Mouse (Mus musculus) kidney, postnatal 0 days (tissue): Measurements from ENCODE around the gene Fam204a. TPM values are rescaled to one million over a fixed set of nuclear protein-coding genes. Genes with fewer than 3 reads are reported as not detected.

Source experiments
- ATAC-seq: fragments of 200-750 bp; cut with Nextera tagmentation; replicated peaks from 2 replicates; pipeline ENCODE4 v1.8.0; 2017; ENCODE audit warnings: low read depth, moderate number of reproducible peaks, moderate TSS enrichment, moderate library complexity; ENCODE audit not compliant: low FRiP score
- DNase-seq: peaks from one replicate; pipeline ENCODE4 v3.0.0-alpha.2; 2016; ENCODE audit warnings: low spot score
- H3K27ac ChIP-seq: fragments of 300-500 bp; sonication (generic); 2 replicates; pipeline ENCODE4 v1.5.1; 2014; ENCODE audit warnings: mild to moderate bottlenecking
- H3K27me3 ChIP-seq: fragments of 300-500 bp; sonication (generic); 2 replicates; pipeline ENCODE4 v1.6.1; 2014; ENCODE audit warnings: low read length, mixed read lengths; ENCODE audit not compliant: insufficient read depth
- H3K36me3 ChIP-seq: fragments of 300-500 bp; sonication (generic); 2 replicates; pipeline ENCODE4 v1.6.1; 2014; ENCODE audit warnings: low read length, mixed read lengths; ENCODE audit not compliant: insufficient read depth
- H3K4me1 ChIP-seq: fragments of 300-500 bp; sonication (generic); replicated peaks from 2 replicates; pipeline ENCODE4 v1.6.1; 2014; ENCODE audit warnings: antibody characterized with exemption, low read length, mixed read lengths; ENCODE audit not compliant: insufficient read depth
- H3K4me2 ChIP-seq: fragments of 300-500 bp; sonication (generic); 2 replicates; pipeline ENCODE4 v1.6.1; 2014; ENCODE audit warnings: mild to moderate bottlenecking, low read length, moderate library complexity, mixed read lengths
- H3K4me3 ChIP-seq: fragments of 300-500 bp; sonication (generic); replicated peaks from 2 replicates; pipeline ENCODE4 v1.5.1; 2014; ENCODE audit warnings: low read depth, low read length
- H3K9ac ChIP-seq: fragments of 300-500 bp; sonication (generic); 2 replicates; pipeline ENCODE4 v1.6.1; 2014; ENCODE audit warnings: low read depth, low read length
- H3K9me3 ChIP-seq: fragments of 300-500 bp; sonication (generic); replicated peaks from 2 replicates; pipeline ENCODE4 v1.6.1; 2016; ENCODE audit warnings: low read length, inconsistent platforms, mixed read lengths
- CTCF ChIP-seq: IDR thresholded peaks from 2 replicates; pipeline ENCODE4 v1.5.1; 2016; ENCODE audit warnings: antibody characterized with exemption, low read depth, mild to moderate bottlenecking, moderate library complexity
- WGBS: fragments of 180-500 bp; shearing (Covaris S2); extraction: QIAGEN DNeasy Blood & Tissue Kit; methylation state at CpG from one replicate; pipeline ENCODE4 v1.1.7; 2014; 5-methylcytosine and 5-hydroxymethylcytosine counted together
- polyA plus RNA-seq: library from polyadenylated mRNA; unstranded; fragments of >200 nt; fragmentation: Nextera tagmentation; extraction: Ambion mirVana; gene quantifications from 2 replicates; pipeline ENCODE4 v1.2.1, GENCODE M21; 2015

Fam204a gene
- polyA plus RNA-seq, 1 experiment from 2014 or later: 71.7 TPM

- Histone ChIP-seq H3K4me1 (no peaks in the 10 kb centered on the region), H3K9ac (no peak overlapping the region), H3K4me2 (no peak overlapping the region), H3K27me3 (no peaks in the 10 kb centered on the region), H3K36me3 (no peaks in the 10 kb centered on the region), H3K4me3 (no peak overlapping the region), H3K9me3 (no peaks in the 10 kb centered on the region), H3K27ac (no peak overlapping the region)
- no peak for DNase-seq
- no peak for ATAC-seq
- no peak for TF ChIP-seq CTCF
- WGBS: 67% methylated on average over 7 of the region's 7 CpGs
These were observed 16.1 kb upstream of the Fam204a start for GRCm38 (mm10) chr19:60242620-60243019.

GRCm38 (mm10) chr19:60241916-60242602 lies 15.6 kb upstream of the Fam204a start:
- H3K27ac ChIP-seq: no peak overlapping the region
- no peaks in the 10 kb centered on the region for H3K27me3 ChIP-seq
- no peak overlapping the region for H3K9ac ChIP-seq
- no peaks in the 10 kb centered on the region for H3K36me3 ChIP-seq
- no peak for DNase-seq
- no peak for TF ChIP-seq CTCF
- H3K4me1 ChIP-seq: no peaks in the 10 kb centered on the region
- H3K4me3 ChIP-seq: no peak overlapping the region
- no peaks in the 10 kb centered on the region for H3K9me3 ChIP-seq
- no peak overlapping the region for H3K4me2 ChIP-seq
- no peak for ATAC-seq
- WGBS: 84% methylated on average over 7 of the region's 7 CpGs

DNA sequence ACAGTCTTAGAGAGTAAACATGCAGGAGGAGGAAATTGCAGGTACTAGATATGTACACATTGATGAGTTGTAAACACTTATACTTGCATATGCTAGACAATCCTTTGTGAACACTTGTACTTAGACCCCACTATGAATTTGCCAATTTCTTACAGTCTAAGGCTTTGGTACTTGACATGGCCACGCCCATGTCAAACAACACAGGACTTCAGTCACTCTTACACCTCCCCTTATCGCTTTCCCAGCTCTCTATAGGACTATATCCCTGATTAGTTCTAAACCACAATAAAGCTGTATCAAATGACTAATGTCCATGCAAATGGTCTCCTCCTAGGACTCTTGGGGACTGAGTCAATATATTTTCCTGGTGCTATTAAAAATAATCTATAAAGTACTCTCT lies 5.0 kb upstream of the Fam204a start:
- TF ChIP-seq CTCF: no peak
- Histone ChIP-seq H3K9ac (no peak overlapping the region), H3K36me3 (no peaks in the 10 kb centered on the region), H3K4me1 (no peaks in the 10 kb centered on the region), H3K4me2 (no peak overlapping the region), H3K9me3 (no peaks in the 10 kb centered on the region), H3K27ac (no peak overlapping the region), H3K4me3 (no peak overlapping the region), H3K27me3 (no peaks in the 10 kb centered on the region)
- ATAC-seq: no peak
- 71% methylated on average over 2 of the region's 2 CpGs for WGBS
- no peak for DNase-seq

GRCm38 (mm10) chr19:60226845-60227235 lies 339 bp upstream of the Fam204a start:
- H3K4me3 ChIP-seq: peak overlapping the region; percentile 89
- ATAC-seq (no peak), DNase-seq (no peak)
- WGBS: 62% methylated on average over 8 of the region's 8 CpGs
- no peaks in the 10 kb centered on the region for H3K9me3 ChIP-seq
- no peaks in the 10 kb centered on the region for H3K36me3 ChIP-seq
- H3K4me1 ChIP-seq: peaks cover 5% of the 10 kb centered on the region; the same call in 1 of the 2 replicates
- no peak overlapping the region; the same call in 1 of the 2 replicates for H3K9ac ChIP-seq
- H3K27me3 ChIP-seq: no peaks in the 10 kb centered on the region
- peak overlapping the region; percentile 63 for H3K4me2 ChIP-seq
- no peak overlapping the region for H3K27ac ChIP-seq
- no peak for TF ChIP-seq CTCF

GRCm38 (mm10) chr19:60219395-60219794 lies 7.1 kb downstream of the Fam204a start:
- H3K4me2 ChIP-seq: no peak overlapping the region
- H3K36me3 ChIP-seq: peaks cover 3% of the 10 kb centered on the region; the same call in 1 of the 2 replicates
- no peak for DNase-seq
- H3K4me3 ChIP-seq: no peak overlapping the region
- no peak overlapping the region for H3K9ac ChIP-seq
- 79% methylated on average over 7 of the region's 7 CpGs for WGBS
- H3K4me1 ChIP-seq: no peaks in the 10 kb centered on the region; the same call in 1 of the 2 replicates
- H3K27me3 ChIP-seq: no peaks in the 10 kb centered on the region
- TF ChIP-seq CTCF: no peak
- ATAC-seq: no peak
- H3K9me3 ChIP-seq: no peaks in the 10 kb centered on the region
- no peak overlapping the region for H3K27ac ChIP-seq

DNA sequence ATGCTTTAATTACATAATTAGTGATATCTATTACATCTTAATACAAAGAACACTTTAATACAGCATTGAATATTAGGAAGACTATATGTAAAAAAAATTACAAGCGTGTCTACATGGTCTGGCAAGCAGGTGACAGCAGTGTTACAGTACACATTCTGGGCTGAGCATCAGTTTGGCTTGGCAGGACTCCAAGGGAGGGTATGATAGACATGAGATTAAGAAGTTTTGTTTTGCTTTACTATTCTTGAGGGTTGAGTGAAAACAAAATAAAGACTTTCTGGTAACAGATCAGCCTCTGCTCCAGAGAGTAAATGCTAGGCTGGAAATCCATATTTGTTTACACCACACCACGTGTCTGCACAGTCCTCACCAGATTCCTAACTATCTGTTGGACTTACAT lies 8.5 kb downstream of the Fam204a start:
- DNase-seq (no peak), ATAC-seq (no peak)
- no peak overlapping the region for H3K9ac ChIP-seq
- no peaks in the 10 kb centered on the region; the same call in 1 of the 2 replicates for H3K4me1 ChIP-seq
- no peak overlapping the region for H3K27ac ChIP-seq
- H3K4me3 ChIP-seq: no peak overlapping the region
- H3K36me3 ChIP-seq: peaks cover 3% of the 10 kb centered on the region; the same call in 1 of the 2 replicates
- H3K27me3 ChIP-seq: no peaks in the 10 kb centered on the region
- no peaks in the 10 kb centered on the region for H3K9me3 ChIP-seq
- WGBS: 65% methylated on average over 2 of the region's 2 CpGs
- TF ChIP-seq CTCF: no peak
- H3K4me2 ChIP-seq: no peak overlapping the region

GRCm38 (mm10) chr19:60208173-60208572 lies 18.3 kb downstream of the Fam204a start:
- H3K4me1 ChIP-seq: no peaks in the 10 kb centered on the region
- no peaks in the 10 kb centered on the region for H3K27me3 ChIP-seq
- H3K9me3 ChIP-seq: no peaks in the 10 kb centered on the region
- no peak for TF ChIP-seq CTCF
- no peak for ATAC-seq
- no peak overlapping the region for H3K4me3 ChIP-seq
- no peaks in the 10 kb centered on the region for H3K36me3 ChIP-seq
- no peak for DNase-seq
- no peak overlapping the region for H3K4me2 ChIP-seq
- no peak overlapping the region for H3K9ac ChIP-seq
- no peak overlapping the region for H3K27ac ChIP-seq
